Mouse (Mus musculus): ENCODE measurements around the gene Gm10226.
"Not testable (repeated sequence)": the region's sequence is repeated elsewhere in the genome, so short reads cannot be mapped to it uniquely, and the experiment has no call there.

Gm10226 gene

DNA sequence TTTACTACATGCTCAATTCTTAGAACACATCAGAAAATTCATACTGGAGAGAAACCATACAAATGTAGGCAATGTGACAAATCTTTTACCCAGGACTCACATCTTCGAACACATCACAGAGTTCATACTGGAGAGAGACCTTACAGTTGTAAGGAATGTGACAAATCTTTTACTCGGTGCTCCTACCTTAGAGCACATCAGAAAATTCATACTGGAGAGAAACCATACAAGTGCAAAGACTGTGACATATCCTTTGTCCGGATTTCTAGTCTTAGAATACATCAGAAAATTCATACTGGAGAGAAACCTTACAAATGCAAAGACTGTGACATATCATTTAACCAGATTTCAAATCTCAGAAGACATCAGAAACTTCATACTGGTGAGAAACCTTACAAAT lies at the start of gene Gm10226:
Gene Gm10226 (plus strand): TSS at position 301 of the 400 bp plus-strand sequence.
- DNase-seq (ENCODE audit: low spot score in 2 of 2) = no peak

DNA sequence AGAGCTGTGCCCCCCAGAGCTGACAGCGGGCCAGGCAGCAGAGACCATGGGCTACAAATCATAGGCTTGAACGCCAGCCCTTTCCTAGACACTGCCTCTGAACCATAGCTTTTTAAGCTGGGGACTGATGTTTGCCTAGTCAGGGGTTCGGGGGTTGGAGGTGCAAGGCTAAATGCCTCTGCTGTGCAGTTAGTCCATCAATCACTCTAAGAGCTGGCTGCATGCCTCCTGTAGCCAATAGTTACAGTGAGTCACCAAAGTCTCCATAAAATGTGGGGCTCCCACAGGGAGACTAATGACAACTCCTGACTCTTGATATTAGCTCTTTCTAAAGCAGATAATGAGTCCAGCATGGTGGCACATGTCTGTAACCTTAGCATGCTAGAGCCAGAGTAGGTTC lies 42.9 kb upstream of the Gm10226 start:
- DNase-seq (ENCODE audit: low spot score in 2 of 2) = no peak

- peak; percentile 33 to 53 for DNase-seq (ENCODE audit: low spot score in 2 of 2)
These were observed 41.7 kb upstream of the Gm10226 start for GRCm38 (mm10) chr17:21649936-21650335.

DNA sequence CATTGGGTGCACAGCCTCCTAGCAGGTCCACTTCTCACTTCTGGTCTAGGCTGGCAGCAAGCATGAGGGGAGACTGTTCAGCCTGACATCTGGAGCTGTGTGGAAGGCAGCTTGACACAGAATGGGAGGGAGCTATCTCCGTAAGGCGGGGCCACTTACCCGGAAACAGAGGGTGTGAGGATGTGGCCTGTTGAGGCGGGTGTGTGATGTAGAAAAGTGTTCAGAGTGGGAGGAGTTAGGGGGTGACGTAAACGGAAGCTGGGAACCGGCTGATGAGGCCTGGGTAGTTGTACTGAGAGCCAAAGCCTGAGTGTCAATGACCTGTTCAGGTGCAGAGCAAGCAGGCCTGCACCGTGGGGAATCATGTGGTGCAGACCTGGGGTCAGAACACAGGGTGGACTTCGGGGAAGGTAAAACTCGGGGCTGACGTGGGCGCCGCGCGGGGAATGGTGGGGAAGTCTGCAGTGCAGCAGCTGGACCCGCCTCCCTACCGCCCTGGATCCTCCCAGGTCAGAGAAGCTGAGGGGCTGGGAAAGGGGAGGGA lies 41.2 kb upstream of the Gm10226 start, which contains the start of gene Zfp983:
Gene Zfp983 (plus strand): TSS at position 261 of the 544 bp plus-strand sequence.
- peak; percentile 90 to 91 for DNase-seq (ENCODE audit: low spot score in 2 of 2)

DNA sequence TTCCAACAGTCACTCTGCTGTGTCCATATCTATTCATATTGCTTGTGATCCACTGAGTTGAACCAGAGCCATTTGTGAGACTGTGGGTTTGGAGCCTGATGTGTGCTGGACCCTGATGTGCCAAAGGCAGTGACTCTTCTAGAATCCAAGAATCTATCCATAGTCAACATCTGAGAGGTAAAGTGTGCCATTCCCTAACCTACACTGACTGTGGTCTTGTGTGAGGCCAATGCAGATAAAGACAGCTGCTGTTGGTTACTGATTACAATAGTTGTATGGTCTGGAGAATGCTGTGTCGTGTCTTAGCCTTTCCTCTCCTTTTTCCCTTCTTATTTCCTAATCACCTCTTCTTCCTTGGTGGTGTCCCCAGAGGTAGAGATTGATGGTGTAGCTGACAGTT lies 12.8 kb upstream of the Gm10226 start:
- DNase-seq (ENCODE audit: low spot score in 2 of 2) = not testable (repeated sequence)

- DNase-seq (ENCODE audit: low spot score in 2 of 2) = peak; percentile 96
These were observed 12.2 kb upstream of the Gm10226 start for GRCm38 (mm10) chr17:21679273-21680018.

DNA sequence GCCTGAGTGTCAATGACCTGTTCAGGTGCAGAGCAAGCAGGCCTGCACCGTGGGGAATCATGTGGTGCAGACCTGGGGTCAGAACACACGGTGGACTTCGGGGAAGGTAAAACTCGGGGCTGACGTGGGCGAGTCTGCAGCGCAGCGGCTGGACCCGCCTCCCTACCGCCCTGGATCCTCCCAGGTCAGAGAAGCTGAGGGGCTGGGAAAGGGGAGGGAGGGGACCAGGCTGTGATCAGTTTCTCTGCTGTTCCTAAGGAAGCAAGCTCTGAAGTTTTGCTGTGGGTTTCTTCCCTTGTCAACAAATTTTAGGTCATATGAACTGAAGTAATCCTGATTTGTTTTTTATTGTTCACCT lies 11.7 kb upstream of the Gm10226 start:
- not testable (repeated sequence) for DNase-seq (ENCODE audit: low spot score in 2 of 2)

GRCm38 (mm10) chr17:21693342-21693741 lies 1.7 kb downstream of the Gm10226 start:
- DNase-seq (ENCODE audit: low spot score in 2 of 2) = no peak

GRCm38 (mm10) chr17:21696073-21696472 lies 4.4 kb downstream of the Gm10226 start:
- DNase-seq (ENCODE audit: low spot score in 2 of 2) = no peak

DNA sequence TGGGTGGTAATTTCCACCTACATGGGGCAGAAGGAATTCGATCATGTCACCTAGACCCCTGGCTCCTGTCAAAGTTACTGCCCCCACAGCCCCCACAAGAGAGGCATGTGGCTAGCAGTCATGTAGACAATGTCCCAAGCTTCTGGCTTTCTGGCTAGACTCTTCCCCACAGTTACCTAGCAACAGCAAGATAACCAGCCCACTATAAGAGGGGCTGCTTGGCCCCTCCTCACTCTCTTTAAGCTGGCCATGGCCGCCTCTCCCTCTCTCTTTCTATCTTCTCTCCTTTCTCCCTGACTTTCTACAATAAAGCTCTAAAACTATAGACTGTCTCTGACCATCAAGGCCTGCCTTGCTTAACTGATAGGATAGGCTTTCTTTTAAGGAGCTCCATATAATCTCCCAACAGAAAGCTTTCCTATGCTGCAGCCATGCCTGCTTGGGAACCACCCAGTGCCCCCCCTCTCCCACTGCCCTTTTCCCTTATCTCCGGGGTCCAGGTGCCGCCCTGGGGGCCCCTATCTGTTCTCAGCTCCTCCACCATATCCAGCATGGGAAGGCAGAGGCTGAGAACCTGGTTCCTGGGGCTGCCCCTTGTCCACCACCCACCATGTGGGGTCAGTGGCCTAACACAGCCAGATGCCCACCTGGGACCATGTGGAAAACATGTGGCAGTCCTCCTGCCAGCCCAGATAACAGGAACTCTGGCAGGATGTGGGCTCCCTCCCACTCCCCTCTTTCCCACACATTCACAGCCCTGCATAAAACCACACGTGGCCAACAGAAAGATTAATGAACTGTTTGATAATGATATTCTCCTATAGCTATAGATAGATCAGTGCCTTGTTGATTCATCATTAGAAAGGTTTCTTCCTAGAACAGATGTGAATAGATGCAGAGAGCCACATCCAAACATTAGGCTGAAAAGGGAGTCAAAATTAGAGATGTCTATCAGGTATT lies 10.9 kb downstream of the Gm10226 start:
- no peak for DNase-seq (ENCODE audit: low spot score in 2 of 2)

GRCm38 (mm10) chr17:21703414-21703813 lies 11.8 kb downstream of the Gm10226 start:
- DNase-seq (ENCODE audit: low spot score in 2 of 2) = no peak

DNA sequence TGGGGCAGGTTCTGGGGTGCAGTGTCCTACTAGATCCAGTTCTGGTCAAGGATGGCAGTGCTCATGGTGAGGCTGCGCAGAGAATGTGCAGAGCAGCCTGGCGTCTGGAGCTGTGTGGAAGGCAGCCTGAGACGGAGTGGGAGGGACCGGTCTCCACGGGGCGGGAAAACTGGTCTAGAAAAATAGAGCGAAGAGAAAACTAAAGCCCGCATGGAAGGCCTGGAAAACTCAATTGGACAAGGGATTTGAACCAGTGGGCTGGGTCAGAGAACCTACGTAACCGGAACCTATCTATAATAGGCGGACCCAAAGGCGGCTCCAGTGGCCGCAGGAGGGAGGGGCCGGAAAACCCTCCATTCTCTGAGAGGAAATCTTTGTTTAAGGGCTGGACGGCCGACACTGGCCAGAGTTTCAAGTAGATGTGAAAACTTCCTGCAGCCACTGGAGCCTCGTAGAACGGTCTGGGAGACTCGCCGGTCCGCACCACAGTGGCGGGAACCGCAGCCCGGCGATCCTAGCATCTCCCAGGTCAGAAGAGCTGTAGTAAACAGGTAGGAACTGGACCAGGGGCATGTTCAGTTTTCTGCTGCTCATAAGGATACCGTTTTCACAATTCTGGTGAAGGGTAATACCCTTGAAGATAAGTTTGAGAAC lies 15.8 kb downstream of the Gm10226 start, which contains the start of gene Zfp760:
Gene Zfp760 (plus strand): TSS at position 399 of the 654 bp plus-strand sequence.
- peak; percentile 58 for DNase-seq (ENCODE audit: low spot score in 2 of 2)

DNA sequence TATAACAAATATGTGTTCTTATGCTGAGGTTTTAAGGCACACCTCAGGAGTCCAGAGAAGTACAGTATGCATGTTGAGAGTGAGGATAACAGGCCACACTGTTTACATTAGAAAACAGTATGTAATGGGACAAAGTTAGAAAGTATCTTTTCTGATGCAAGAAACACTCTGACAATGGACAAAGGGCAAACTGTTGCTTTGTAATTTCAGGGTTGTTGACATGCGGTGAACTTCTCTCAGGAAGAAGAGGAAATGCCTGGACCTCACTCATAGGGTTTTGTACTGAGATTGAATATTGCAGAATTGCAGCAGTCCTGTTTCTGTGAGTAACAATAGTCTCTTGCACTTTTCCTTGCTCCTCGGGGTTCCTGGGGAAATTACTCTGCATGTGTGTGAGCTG lies 16.7 kb downstream of the Gm10226 start:
- no peak for DNase-seq (ENCODE audit: low spot score in 2 of 2)

- not testable (repeated sequence) for DNase-seq (ENCODE audit: low spot score in 2 of 2)
These were observed 38.8 kb downstream of the Gm10226 start, which contains the start of gene Zfp229 for GRCm38 (mm10) chr17:21730495-21730894. TSS of gene Zfp229 (plus strand) at chr17:21730795.

DNA sequence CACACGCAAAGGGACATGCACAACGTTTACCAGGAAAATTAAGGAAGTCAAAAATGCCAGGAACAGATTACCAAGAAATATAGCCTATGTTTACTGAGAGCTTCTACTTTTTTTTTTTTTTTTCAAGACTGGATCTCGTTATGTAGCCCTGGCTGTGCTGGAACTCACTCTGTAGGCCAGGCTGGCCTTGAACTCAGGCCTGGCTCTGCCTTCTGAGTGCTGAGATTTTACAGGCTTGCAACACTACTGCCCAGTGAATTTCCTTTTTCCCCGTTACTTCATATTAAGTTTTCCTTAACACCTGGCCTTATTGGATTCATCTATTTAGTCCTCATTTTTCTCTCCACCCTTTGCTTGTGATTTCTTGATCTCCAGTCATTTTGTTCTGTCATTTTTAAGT lies 41.4 kb downstream of the Gm10226 start:
- DNase-seq (ENCODE audit: low spot score in 2 of 2) = no peak

DNA sequence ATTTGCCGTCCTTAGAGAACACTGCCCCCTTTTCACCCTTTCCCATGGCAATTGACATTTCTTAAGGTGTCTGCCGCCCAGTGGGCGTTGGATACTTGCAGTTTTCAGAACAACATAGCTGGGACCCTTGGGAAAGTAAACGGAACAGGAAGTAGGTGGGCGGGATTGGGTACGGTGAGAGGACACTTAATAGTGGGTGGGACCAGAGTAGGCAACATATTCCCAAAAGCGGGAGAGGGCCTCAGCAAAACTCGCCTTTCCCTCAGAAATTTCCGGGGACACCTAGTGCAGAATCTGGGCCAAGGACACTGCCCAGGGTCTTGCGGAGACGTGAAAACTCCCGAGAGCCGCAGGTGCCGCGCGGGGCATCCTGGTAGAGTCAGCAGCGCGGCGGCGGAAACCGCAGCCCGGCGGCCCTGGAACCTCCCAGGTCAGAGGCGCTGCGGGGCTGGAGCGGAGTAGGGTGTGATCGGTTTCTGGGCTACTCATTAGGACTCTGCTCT lies 41.9 kb downstream of the Gm10226 start:
- peak; percentile 31 to 37 for DNase-seq (ENCODE audit: low spot score in 2 of 2)

All from natural killer cell, adult 2 months (primary cell).